Mouse (Mus musculus) cerebellum, adult 2 months (tissue): ENCODE measurements around the gene Glyatl3.

Source experiments
- CTCF ChIP-seq: fragments of 200-500 bp; IDR thresholded peaks from 2 replicates; pipeline ENCODE4 v1.5.1; 2011; ENCODE audit warnings: low read depth, mild to moderate bottlenecking, control low read depth, low read length, moderate library complexity, borderline replicate concordance; ENCODE audit not compliant: insufficient read depth
- POLR2A ChIP-seq: fragments of 200-500 bp; IDR thresholded peaks from 2 replicates; pipeline ENCODE4 v1.6.1; 2011; ENCODE audit warnings: low read length, control low read depth, borderline replicate concordance; ENCODE audit not compliant: insufficient read depth

GRCm38 (mm10) chr17:40868952-40869747, 45.0 kb downstream of the Glyatl3 start:
- TF ChIP-seq CTCF (no peak), POLR2A (no peak)
